ENCODE assay signal across 21 mouse cellular contexts in the genomic region with DNA sequence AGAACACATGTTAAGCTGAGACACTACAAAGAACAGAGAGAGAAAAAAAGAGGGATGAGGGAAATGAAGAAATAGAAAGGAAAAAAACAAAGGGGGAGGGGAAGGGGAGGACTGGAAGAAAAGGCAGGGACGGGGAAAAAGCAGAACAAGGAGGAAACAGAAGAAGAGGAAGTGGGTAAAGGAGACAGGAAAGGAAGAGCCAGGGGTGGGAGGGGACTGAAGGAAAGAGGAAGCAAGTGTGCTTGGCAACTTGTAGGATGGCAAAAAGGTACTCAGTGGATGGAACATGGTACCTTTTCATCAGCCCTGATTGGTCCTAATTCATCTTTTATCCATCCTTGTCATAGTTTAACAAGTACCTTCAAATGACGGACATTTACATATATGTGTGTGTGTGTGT.
A peak's percentile ranks its signal among the peaks of the same experiment; 100 is the strongest.
DNase-seq lines count a peak whose midpoint lies in the region; ATAC-seq and TF ChIP-seq lines count a peak whose summit lies in the region.
"Had no signal": no experiment of that assay in that cellular context is flagged by ENCODE, and none has a peak within 500 bp of the region (broad histone marks: within the 10 kb centered on the region; RNA-seq: fewer than 3 reads in every experiment).

No protein-coding gene starts in this region.

- no peaks in the 10 kb centered on the region for H3K27me3 ChIP-seq in lung, postnatal 0 days (replicated peaks; ENCODE audit: insufficient read depth, low read length)
- H3K27me3 ChIP-seq in forebrain, embryonic 11.5 days (ENCODE audit: control insufficient read depth, insufficient read depth, low read length) = no peaks in the 10 kb centered on the region

- TF ChIP-seq CTCF in lung, postnatal 0 days (IDR thresholded peaks at IDR 0.05) = no peak

- no peaks in the 10 kb centered on the region for H3K4me1 ChIP-seq in lung, postnatal 0 days (ENCODE audit: insufficient read depth, low read depth, low read length)
- H3K4me1 ChIP-seq in forebrain, embryonic 11.5 days (replicated peaks; ENCODE audit: control insufficient read depth, insufficient read depth, low read length) = no peaks in the 10 kb centered on the region
- H3K4me1 ChIP-seq: forebrain, embryonic 10.5 days had no signal

- H3K4me3 ChIP-seq in lung, postnatal 0 days (ENCODE audit: low read depth, low read length) = no peak overlapping the region
- H3K4me3 ChIP-seq in forebrain, embryonic 11.5 days (ENCODE audit: low read depth, low read length) = no peak overlapping the region
- H3K4me3 ChIP-seq: forebrain, embryonic 10.5 days; gastrocnemius, adult 2 months had no signal

- H3K9me3 ChIP-seq in lung, postnatal 0 days (ENCODE audit: low read length) = no peaks in the 10 kb centered on the region
- no peaks in the 10 kb centered on the region for H3K9me3 ChIP-seq in forebrain, embryonic 11.5 days (ENCODE audit: control insufficient read depth, low read length)
- H3K9me3 ChIP-seq: forebrain, embryonic 10.5 days had no signal

- WGBS in lung, postnatal 0 days = 66% methylated on average over 2 of the region's 2 CpGs
- 81% methylated on average over 2 of the region's 2 CpGs for WGBS in forebrain, embryonic 11.5 days

- peaks cover 15% of the 10 kb centered on the region for H3K36me3 ChIP-seq in lung, postnatal 0 days (ENCODE audit: insufficient read depth, low read length)
- peaks cover 14% of the 10 kb centered on the region for H3K36me3 ChIP-seq in forebrain, embryonic 11.5 days (ENCODE audit: control insufficient read depth, insufficient read depth, low read length)

- H3K27ac ChIP-seq in lung, postnatal 0 days (ENCODE audit: low read length) = no peak overlapping the region
- no peak overlapping the region for H3K27ac ChIP-seq in forebrain, embryonic 11.5 days (ENCODE audit: low read depth, low read length)
- H3K27ac ChIP-seq: forebrain, embryonic 10.5 days; gastrocnemius, adult 2 months; hindbrain, embryonic 14.5 days; hindbrain, postnatal 0 days had no signal

- no peak overlapping the region for H3K4me2 ChIP-seq in lung, postnatal 0 days (replicated peaks; ENCODE audit: low read depth, low read length)
- no peak overlapping the region for H3K4me2 ChIP-seq in forebrain, embryonic 11.5 days (ENCODE audit: low read depth, low read length, severe bottlenecking)
- H3K4me2 ChIP-seq: heart, embryonic 11.5 days; hindbrain, embryonic 14.5 days had no signal

- no peak overlapping the region for H3K9ac ChIP-seq in lung, postnatal 0 days (replicated peaks; ENCODE audit: low read depth)
- H3K9ac ChIP-seq in forebrain, embryonic 11.5 days (ENCODE audit: low read length) = no peak overlapping the region
- H3K9ac ChIP-seq: forebrain, postnatal 0 days; hindbrain, embryonic 14.5 days had no signal

- no peak for TF ChIP-seq EP300 in lung, postnatal 0 days (IDR thresholded peaks at IDR 0.05)

- DNase-seq in lung, postnatal 0 days (ENCODE audit: low spot score) = peak; percentile 44
- DNase-seq in lung, postnatal 25 days (ENCODE audit: low spot score) = no peak
- no peak for DNase-seq in heart, postnatal 4 days
- no peak for DNase-seq in forebrain, embryonic 11.5 days (ENCODE audit: low spot score)
- DNase-seq: adrenal gland, adult 2 months; adrenal gland, postnatal 14 days; cerebellum, adult 11-12 months; cerebellum, adult 8-10 months; cerebellum, postnatal 10 days; cerebellum, postnatal 36 days; forebrain, postnatal 0 days; gastrocnemius, adult 2 months; gastrocnemius, postnatal 14 days had no signal

- ATAC-seq in lung, postnatal 0 days = no peak
- ATAC-seq in granulocyte monocyte progenitor cell, adult 5-6 weeks (replicated peaks; ENCODE audit: poor library complexity, severe bottlenecking) = peak; percentile 99
- ATAC-seq in megakaryocyte progenitor cell, adult 5-6 weeks (replicated peaks; ENCODE audit: poor library complexity) = peak; percentile 99
- no peak for ATAC-seq in forebrain, embryonic 11.5 days (replicated peaks; ENCODE audit: low FRiP score)
- ATAC-seq: forebrain, embryonic 14.5 days; forebrain, postnatal 0 days; hindbrain, postnatal 0 days; inflammation-experienced regulatory T-cells, adult 6 months had no signal

Comparison
In these comparisons a context has a peak if more than half of its experiments do, and no peak if none do; other contexts are left out.
1. ATAC-seq: peak in granulocyte monocyte progenitor cell, adult 5-6 weeks (single experiment) and megakaryocyte progenitor cell, adult 5-6 weeks (single experiment); none in lung, postnatal 0 days (single experiment) and forebrain, embryonic 11.5 days (single experiment).